ENCODE assay signal across 8 mouse cellular contexts in genomic region chr5:30482319-30482718, GRCm38 (mm10). TPM values are rescaled to one million over a fixed set of nuclear protein-coding genes. Genes with fewer than 3 reads are reported as not detected.
A peak's percentile ranks its signal among the peaks of the same experiment; 100 is the strongest.
DNase-seq lines count a peak whose midpoint lies in the region; ATAC-seq lines count a peak whose summit lies in the region.

No protein-coding gene starts in this region.

- intact Hi-C loops in left cerebral cortex, postnatal 14 days (cut with DNase I), result loop anchor here (2.0 to 5.0 kb wide), 2 partner anchors 60 to 270 kb away; no protein-coding TSS in a partner anchor

- H3K27ac ChIP-seq in kidney, embryonic 15.5 days, result no peak overlapping the region
- no peak overlapping the region for H3K27ac ChIP-seq in midbrain, embryonic 11.5 days (ENCODE audit: low read depth, low read length)

- no peaks in the 10 kb centered on the region for H3K27me3 ChIP-seq in kidney, embryonic 15.5 days
- no peaks in the 10 kb centered on the region for H3K27me3 ChIP-seq in midbrain, embryonic 11.5 days (ENCODE audit: control insufficient read depth, insufficient read depth, low read length)

- H3K4me3 ChIP-seq in kidney, embryonic 15.5 days (replicated peaks), result no peak overlapping the region
- no peak overlapping the region for H3K4me3 ChIP-seq in midbrain, embryonic 11.5 days (ENCODE audit: low read depth, low read length)

- no peak for ATAC-seq in kidney, embryonic 15.5 days (replicated peaks; ENCODE audit: low FRiP score)
- peak; percentile 70; the same call in 1 of the 2 replicates for ATAC-seq in frontal cortex, adult (ENCODE audit: low TSS enrichment)
- no peak for ATAC-seq in midbrain, embryonic 11.5 days (ENCODE audit: low FRiP score)

- H3K9ac ChIP-seq in kidney, embryonic 15.5 days, result no peak overlapping the region
- no peak overlapping the region for H3K9ac ChIP-seq in midbrain, embryonic 11.5 days (ENCODE audit: low read length)

- no peak overlapping the region for H3K4me2 ChIP-seq in kidney, embryonic 15.5 days
- no peak overlapping the region for H3K4me2 ChIP-seq in midbrain, embryonic 11.5 days

- H3K4me1 ChIP-seq in kidney, embryonic 15.5 days, result no peaks in the 10 kb centered on the region
- H3K4me1 ChIP-seq in midbrain, embryonic 11.5 days (ENCODE audit: control insufficient read depth, insufficient read depth, low read length), result no peaks in the 10 kb centered on the region

- 16% methylated on average over 5 of the region's 5 CpGs for WGBS in kidney, embryonic 15.5 days
- WGBS in midbrain, embryonic 11.5 days, result 17% methylated on average over 5 of the region's 5 CpGs

- no peaks in the 10 kb centered on the region for H3K36me3 ChIP-seq in kidney, embryonic 15.5 days
- no peaks in the 10 kb centered on the region for H3K36me3 ChIP-seq in midbrain, embryonic 11.5 days (ENCODE audit: control insufficient read depth, insufficient read depth, low read length)

- peak; percentile 45 for DNase-seq in kidney, adult 11 months
- peak; percentile 62 for DNase-seq in cerebellum, adult 8-10 months
- DNase-seq in hindlimb bud, embryonic 11.5 days (ENCODE audit: extremely low spot score, low read depth, low spot score), result peak; percentile 44
- peak; percentile 68 to 79 for DNase-seq in left cerebral cortex, postnatal 14 days (ENCODE audit: low spot score in 2 of 2)
- peak; percentile 97 for DNase-seq in midbrain, embryonic 11.5 days (ENCODE audit: low spot score, missing footprints)
- peak; percentile 14 to 21 for DNase-seq in spleen, postnatal 36 days (ENCODE audit: low spot score in 2 of 2)

- no peaks in the 10 kb centered on the region for H3K9me3 ChIP-seq in kidney, embryonic 15.5 days (replicated peaks)
- H3K9me3 ChIP-seq in midbrain, embryonic 11.5 days (ENCODE audit: control insufficient read depth, low read length), result no peaks in the 10 kb centered on the region

RNA-seq across cellular contexts. Expression of gene 1700001C02Rik, which starts 16.5 kb away (rescaled TPM):
- polyA plus RNA-seq in kidney, embryonic 15.5 days (2015; fragmentation: Nextera tagmentation; extraction: Ambion mirVana), result not detected in 2 replicates
- not detected for total RNA-seq in left cerebral cortex, postnatal 14 days (2021)
- polyA plus RNA-seq in midbrain, embryonic 11.5 days (2014; fragmentation: Nextera tagmentation; extraction: Ambion mirVana), result not detected in 2 replicates

RNA-seq across cellular contexts. Expression of gene Otof, which starts 20.6 kb away (rescaled TPM):
- polyA plus RNA-seq in kidney, embryonic 15.5 days (2015; fragmentation: Nextera tagmentation; extraction: Ambion mirVana), result 0.09 and 0.17 TPM in 2 replicates
- total RNA-seq in left cerebral cortex, postnatal 14 days (2021), result 10 to 100 TPM; 14.2 to 14.5 TPM
- 0.25 and 0.59 TPM in 2 replicates for polyA plus RNA-seq in midbrain, embryonic 11.5 days (2014; fragmentation: Nextera tagmentation; extraction: Ambion mirVana)

Comparison
In these comparisons a context has a peak if more than half of its experiments do, and no peak if none do; other contexts are left out.
1. DNase-seq: peak in every context shown above with its lines; median percentile 97 in midbrain, embryonic 11.5 days; 74 in left cerebral cortex, postnatal 14 days; 62 in cerebellum, adult 8-10 months; 45 in kidney, adult 11 months; 44 in hindlimb bud, embryonic 11.5 days; 18 in spleen, postnatal 36 days.